Mouse (Mus musculus) limb, embryonic 10.5 days (tissue): ENCODE measurements around the gene Gpank1. TPM values are rescaled to one million over a fixed set of nuclear protein-coding genes. Genes with fewer than 3 reads are reported as not detected.
"Not testable (repeated sequence)": the region's sequence is repeated elsewhere in the genome, so short reads cannot be mapped to it uniquely, and the experiment has no call there.

Source experiments
- DNase-seq: peaks from one replicate; pipeline ENCODE4 v3.0.0-alpha.2; 2017; ENCODE audit warnings: low spot score
- H3K27ac ChIP-seq: fragments of 300-500 bp; sonication (generic); 2 replicates; pipeline ENCODE4 v1.5.1; 2016; ENCODE audit warnings: mild to moderate bottlenecking
- H3K27me3 ChIP-seq: fragments of 300-500 bp; sonication (generic); 2 replicates; pipeline ENCODE4 v1.6.1; 2016; ENCODE audit warnings: low read depth, mild to moderate bottlenecking; ENCODE audit not compliant: poor library complexity, severe bottlenecking
- H3K36me3 ChIP-seq: fragments of 300-500 bp; sonication (generic); 2 replicates; pipeline ENCODE4 v1.6.1; 2016; ENCODE audit warnings: mild to moderate bottlenecking, moderate library complexity
- H3K4me1 ChIP-seq: fragments of 300-500 bp; sonication (generic); 2 replicates; pipeline ENCODE4 v1.6.1; 2016
- H3K4me3 ChIP-seq: fragments of 300-500 bp; sonication (generic); 2 replicates; pipeline ENCODE4 v1.5.1; 2016; ENCODE audit warnings: mild to moderate bottlenecking, moderate library complexity
- H3K9me3 ChIP-seq: fragments of 300-500 bp; sonication (generic); replicated peaks from 2 replicates; pipeline ENCODE4 v1.6.1; 2016; ENCODE audit warnings: mild to moderate bottlenecking
- WGBS: fragments of 180-500 bp; shearing (Covaris S2); methylation state at CpG from one replicate; pipeline ENCODE4 v1.1.7; 2016; 5-methylcytosine and 5-hydroxymethylcytosine counted together
- polyA plus RNA-seq: library from polyadenylated mRNA; unstranded; fragments of >200 nt; fragmentation: Nextera tagmentation; extraction: Ambion mirVana; gene quantifications from 2 replicates; pipeline ENCODE4 v1.2.1, GENCODE M21; 2016

Gene Gpank1
- polyA plus RNA-seq, 1 experiment from 2014 or later, result 33.9 TPM

DNA sequence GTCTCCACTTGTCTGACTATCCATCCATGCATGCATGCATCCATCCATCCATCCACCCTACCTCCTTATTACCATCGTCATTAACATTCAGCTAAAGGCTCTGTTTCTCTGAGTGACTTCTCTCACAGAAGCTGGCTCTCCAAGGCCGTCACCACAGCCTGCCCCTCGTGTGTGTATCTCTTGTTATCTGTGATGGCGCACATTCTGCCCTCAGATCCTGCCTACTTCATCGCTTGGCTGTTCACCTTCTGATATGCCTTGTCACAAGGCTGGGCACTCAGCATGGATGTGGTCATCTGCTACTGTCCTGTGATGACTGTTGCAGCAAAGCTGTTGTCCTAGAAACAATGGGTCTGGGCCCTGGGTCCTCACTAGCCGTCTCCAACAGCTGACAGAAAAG lies 16.5 kb upstream of the Gpank1 start:
- Histone ChIP-seq H3K4me3 (no peak overlapping the region), H3K27me3 (no peaks in the 10 kb centered on the region), H3K36me3 (peaks cover 47% of the 10 kb centered on the region), H3K9me3 (no peaks in the 10 kb centered on the region), H3K4me1 (peaks cover 8% of the 10 kb centered on the region; the same call in 1 of the 2 replicates), H3K27ac (no peak overlapping the region)
- DNase-seq, result no peak
- WGBS, result 83% methylated on average over 6 of the region's 6 CpGs

DNA sequence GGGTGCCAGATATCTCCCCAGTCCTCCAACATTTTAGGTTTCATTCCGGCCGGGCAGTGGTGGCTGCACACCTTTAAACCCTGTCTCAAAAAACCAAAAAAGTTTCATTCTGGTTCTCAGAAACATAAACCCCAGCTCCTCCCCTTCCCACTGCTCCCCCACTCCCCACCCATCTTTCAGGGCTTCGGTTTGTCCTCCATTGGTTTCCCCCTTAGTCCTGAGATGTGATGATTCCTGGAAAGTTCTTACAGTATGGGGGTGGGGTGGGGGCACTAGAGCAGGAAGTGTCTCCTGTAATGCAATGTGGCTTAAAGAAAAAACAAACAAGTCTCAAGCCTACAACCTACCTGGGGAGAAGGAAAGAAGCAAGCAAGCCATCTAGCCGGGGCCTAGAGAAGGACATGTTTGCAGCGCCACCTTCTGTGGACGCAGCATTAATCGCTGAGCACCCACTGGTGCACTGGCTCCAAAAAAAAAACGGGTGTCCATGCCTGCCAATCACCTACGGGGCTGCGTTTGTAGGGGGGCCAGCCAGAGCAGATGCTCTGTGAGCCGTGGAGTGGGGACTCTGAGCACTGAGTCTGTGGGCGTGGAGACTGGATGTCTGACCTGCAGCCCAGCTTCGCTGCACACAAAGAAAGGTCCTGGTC lies 15.4 kb upstream of the Gpank1 start:
- Histone ChIP-seq H3K4me3 (peak overlapping the region; percentile 13; the same call in 1 of the 2 replicates), H3K9me3 (no peaks in the 10 kb centered on the region), H3K36me3 (peaks cover 35% of the 10 kb centered on the region), H3K4me1 (peaks cover 8% of the 10 kb centered on the region; the same call in 1 of the 2 replicates), H3K27me3 (no peaks in the 10 kb centered on the region), H3K27ac (no peak overlapping the region)
- DNase-seq, result peak; percentile 40
- WGBS, result 35% methylated on average over 13 of the region's 13 CpGs

DNA sequence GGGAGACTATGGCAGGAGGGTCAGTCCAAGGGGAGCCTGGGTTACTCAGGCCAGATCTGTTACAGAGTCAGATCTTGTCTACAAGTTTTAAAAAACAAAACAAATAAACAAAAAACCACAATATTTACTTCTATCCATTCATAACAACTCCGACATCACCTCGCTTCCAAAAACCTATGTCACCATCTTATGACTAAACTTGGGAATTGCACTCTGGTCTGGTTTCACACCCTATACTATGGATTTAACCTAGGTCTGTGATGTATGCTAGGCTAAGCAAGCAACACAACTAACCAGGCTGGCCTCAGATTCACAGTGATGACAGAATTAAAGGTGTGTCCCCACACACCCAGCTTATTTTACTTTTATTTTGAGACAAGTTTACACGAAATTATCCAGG lies 14.7 kb upstream of the Gpank1 start:
- no peak overlapping the region for H3K27ac ChIP-seq
- DNase-seq, result no peak
- H3K9me3 ChIP-seq, result no peaks in the 10 kb centered on the region
- H3K4me3 ChIP-seq, result no peak overlapping the region
- no peaks in the 10 kb centered on the region for H3K27me3 ChIP-seq
- H3K4me1 ChIP-seq, result peaks cover 8% of the 10 kb centered on the region; the same call in 1 of the 2 replicates
- WGBS, result 80% methylated on average over 3 of the region's 3 CpGs
- H3K36me3 ChIP-seq, result peaks cover 29% of the 10 kb centered on the region

DNA sequence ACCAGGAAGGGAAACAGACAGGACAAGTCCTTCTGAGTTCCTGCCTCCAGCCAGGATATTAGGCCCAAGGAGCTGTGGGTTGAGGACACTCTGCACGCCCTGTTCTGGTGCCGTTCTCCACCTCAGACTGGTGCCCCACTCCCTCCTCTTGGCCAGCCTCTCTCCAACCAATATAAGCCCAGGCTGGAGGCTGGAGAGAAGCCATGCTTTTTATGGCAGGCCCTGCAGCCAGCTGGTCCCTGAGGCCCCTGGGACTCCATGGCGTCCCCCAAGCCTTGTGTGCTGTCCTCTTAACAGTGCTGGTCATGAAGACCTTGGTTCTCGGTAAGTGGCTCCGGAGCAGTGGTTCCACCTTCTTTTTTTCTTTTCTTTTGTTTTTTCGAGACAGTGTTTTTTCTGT lies 13.2 kb upstream of the Gpank1 start, which contains the start of gene Ly6g5c:
Gene Ly6g5c (plus strand): TSS at position 183 of the 400 bp plus-strand sequence.
- H3K27me3 ChIP-seq, result no peaks in the 10 kb centered on the region
- H3K4me3 ChIP-seq, result no peak within 1 kb of the TSS
- no peak within 1 kb of the TSS for H3K27ac ChIP-seq
- 87% methylated on average over 6 of the region's 6 CpGs for WGBS
- no peak for DNase-seq
- peaks cover 13% of the 10 kb centered on the region for H3K36me3 ChIP-seq
- peaks cover 8% of the 10 kb centered on the region; the same call in 1 of the 2 replicates for H3K4me1 ChIP-seq
- H3K9me3 ChIP-seq, result no peaks in the 10 kb centered on the region

DNA sequence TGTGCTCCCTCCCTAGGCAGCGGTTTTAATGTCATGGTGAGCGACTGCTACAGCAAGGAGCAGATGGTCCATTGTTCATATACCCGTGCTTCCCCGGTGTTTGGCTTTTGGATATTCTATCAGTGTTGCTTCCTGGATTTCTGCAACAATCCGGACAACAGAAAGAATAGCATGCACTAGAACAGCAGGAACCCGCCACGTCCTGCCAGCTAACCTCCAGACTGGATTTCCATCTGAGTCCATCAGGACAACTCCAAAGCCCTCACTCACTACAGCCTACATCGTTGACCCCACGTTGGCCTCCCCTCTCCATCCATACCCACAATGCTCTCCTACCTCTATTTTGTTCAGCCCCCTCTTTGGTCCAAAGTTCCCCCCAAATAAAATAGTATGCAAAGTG lies 9.5 kb upstream of the Gpank1 start:
- Histone ChIP-seq H3K27ac (no peak overlapping the region), H3K4me3 (no peak overlapping the region), H3K36me3 (peaks cover 31% of the 10 kb centered on the region), H3K4me1 (no peaks in the 10 kb centered on the region), H3K9me3 (no peaks in the 10 kb centered on the region), H3K27me3 (no peaks in the 10 kb centered on the region)
- WGBS, result 89% methylated on average over 9 of the region's 9 CpGs
- DNase-seq, result no peak

DNA sequence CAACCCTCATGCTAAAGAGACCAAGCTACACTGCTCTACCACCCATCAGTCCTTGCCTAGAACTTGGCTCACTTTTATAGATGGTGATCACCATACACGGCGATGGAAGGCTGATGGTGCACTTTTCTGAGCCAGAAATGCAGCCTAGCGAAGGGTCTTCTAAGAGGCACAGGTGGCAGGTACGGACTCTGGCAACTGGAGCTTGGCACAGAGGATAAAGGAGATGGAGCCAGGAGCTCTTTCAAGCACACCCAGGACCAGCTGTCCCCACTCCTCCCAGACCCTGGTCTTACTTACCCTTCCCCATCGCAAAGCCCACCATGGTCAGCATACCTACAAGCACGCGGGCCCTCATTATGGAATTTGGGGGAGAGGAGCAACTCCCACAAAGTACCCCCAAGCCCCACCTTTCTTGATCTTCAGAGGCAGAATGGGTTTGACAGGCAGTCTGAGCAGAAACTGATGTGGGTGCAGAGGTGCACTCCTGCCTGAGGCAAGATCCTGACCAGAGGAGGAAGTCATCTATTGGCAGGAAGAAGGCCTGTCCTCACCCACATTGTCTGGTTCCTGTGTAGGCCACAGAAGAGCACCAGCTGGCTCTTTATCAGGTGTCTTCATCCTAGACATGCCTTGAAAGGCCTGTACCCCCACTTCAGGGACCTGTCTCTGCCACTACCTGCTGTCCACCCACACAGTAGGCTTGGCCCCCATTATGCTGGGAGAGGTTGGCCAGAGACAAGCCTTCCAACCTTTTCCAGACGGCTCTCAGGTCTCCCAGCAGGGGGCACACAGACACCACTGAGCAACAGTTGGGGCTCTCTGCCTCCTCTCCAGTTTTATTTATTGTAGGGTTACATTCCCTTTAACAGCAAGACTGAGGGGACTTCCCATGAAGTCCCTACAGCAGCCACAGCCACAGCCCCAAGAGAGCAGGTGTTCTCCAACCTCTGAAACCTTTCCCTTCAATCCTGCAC lies 5.9 kb upstream of the Gpank1 start, which contains the start of gene Ly6g5b:
Gene Ly6g5b (minus strand): TSS at position 383 of the 974 bp plus-strand sequence.
- DNase-seq, result no peak
- Histone ChIP-seq H3K27ac (no peak within 1 kb of the TSS), H3K27me3 (no peaks in the 10 kb centered on the region), H3K9me3 (no peaks in the 10 kb centered on the region), H3K36me3 (peaks cover 59% of the 10 kb centered on the region), H3K4me1 (peaks cover 9% of the 10 kb centered on the region), H3K4me3 (no peak within 1 kb of the TSS)
- WGBS, result 86% methylated on average over 8 of the region's 8 CpGs

DNA sequence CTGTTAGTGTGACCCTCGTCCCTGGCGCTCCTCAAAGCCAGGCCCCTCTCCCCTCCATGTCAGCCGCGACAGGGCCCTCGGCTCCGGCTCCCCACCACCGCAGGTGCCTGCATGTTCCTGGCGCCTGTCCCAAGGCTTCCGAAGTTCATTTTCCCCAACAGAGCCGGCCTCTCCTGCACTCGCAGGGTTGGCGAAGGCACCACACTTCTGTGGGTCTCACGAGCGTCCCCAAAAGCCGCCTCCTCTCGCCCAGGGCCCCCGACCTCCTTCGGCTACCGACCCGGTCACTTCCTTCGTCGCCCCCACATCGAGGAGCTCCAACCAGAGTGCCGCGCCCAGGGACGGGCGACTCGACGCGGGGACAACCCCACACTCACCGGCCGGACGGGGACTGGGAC lies 511 bp upstream of the Gpank1 start:
- Histone ChIP-seq H3K4me3 (peak overlapping the region; percentile 89), H3K9me3 (no peaks in the 10 kb centered on the region), H3K27ac (peak overlapping the region; percentile 90), H3K27me3 (no peaks in the 10 kb centered on the region), H3K36me3 (peaks cover 60% of the 10 kb centered on the region), H3K4me1 (peaks cover 29% of the 10 kb centered on the region)
- under 1% methylated on average over 33 of the region's 33 CpGs for WGBS
- peak; percentile 46 for DNase-seq

DNA sequence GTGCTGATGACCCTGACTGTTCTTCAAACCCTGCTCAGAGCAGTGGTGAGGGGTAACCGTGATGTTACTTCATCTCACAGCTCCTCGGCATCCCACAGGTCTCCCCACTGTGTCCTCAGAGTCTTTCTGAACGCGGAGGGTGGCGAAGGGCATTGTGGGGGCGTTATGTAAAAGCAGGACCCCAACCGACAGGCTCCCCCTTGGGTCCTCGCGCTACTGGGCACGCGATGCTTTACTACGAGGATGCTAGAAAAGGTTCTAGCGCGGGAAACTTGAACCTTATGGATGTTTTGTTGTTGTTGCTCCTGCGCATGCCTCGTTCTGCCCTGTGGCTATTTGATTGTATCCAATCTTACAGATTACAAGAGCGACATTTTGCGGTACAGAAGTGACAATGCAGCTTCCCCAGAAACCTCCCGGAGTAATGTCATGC lies 632 bp downstream of the Gpank1 start, which contains the start of gene Csnk2b:
Gene Csnk2b (minus strand): TSS at position 183 of the 433 bp plus-strand sequence.
- Histone ChIP-seq H3K36me3 (peaks cover 51% of the 10 kb centered on the region), H3K9me3 (no peaks in the 10 kb centered on the region), H3K4me3 (peak within 1 kb of the TSS; percentile 89), H3K27ac (peak within 1 kb of the TSS; percentile 90), H3K27me3 (no peaks in the 10 kb centered on the region), H3K4me1 (peaks cover 38% of the 10 kb centered on the region)
- 1% methylated on average over 19 of the region's 19 CpGs for WGBS
- DNase-seq, result peak; percentile 70

DNA sequence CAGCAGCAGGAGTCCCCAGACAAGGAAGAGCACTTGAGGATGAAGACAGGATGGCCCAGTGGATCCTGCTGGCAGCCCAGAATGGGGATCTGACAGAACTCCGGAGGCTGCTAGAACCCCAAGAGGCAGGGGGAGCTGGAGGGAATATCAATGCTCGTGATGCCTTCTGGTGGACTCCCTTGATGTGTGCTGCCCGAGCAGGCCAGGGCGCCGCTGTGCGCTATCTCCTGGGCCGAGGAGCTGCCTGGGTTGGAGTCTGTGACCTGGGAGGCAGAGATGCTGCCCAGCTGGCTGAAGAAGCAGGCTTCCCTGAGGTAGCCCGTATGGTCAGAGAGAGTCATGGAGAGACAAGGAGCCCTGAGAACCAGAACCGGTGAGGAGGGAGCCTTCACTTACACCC lies 2.0 kb downstream of the Gpank1 start:
- WGBS, result 92% methylated on average over 9 of the region's 9 CpGs
- not testable (repeated sequence) for H3K9me3 ChIP-seq, H3K27ac ChIP-seq, H3K4me3 ChIP-seq, DNase-seq, H3K27me3 ChIP-seq
- Histone ChIP-seq H3K36me3 (peaks cover 48% of the 10 kb centered on the region), H3K4me1 (peaks cover 49% of the 10 kb centered on the region)

DNA sequence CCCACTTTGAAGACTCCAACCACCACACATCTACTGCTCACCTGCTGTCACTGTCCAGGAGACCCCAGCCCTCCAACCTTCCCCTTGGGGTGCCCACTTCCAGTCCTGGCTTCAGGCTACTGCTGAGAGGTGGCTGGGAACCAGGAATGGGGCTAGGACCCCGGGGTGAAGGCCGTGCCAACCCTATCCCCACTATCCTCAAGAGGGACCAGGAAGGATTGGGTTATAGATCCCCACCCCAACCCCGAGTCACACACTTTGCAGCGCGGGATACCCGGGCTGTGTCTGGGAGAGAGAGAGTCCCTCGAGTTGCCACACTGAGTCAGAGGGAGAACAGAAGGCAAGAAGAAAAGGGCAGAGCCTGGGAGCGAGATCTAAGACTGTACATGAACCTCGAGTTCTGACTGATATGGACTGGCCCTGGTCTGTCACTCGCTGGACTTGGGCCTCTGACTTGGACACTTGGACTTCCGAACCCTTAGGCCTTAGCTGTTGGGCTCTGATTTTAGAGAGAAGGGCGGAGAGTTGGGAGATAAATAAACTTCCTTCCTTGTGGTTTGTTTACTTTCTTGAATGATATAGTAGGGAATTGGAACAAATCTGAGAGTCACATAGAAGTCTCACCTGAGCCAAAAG lies 3.1 kb downstream of the Gpank1 start:
- 0 out of 2 replicates have a peak overlapping the region, but pooled peaks have one; percentile 1 for H3K4me3 ChIP-seq
- peaks cover 45% of the 10 kb centered on the region for H3K36me3 ChIP-seq
- not testable (repeated sequence) for H3K9me3 ChIP-seq, DNase-seq, H3K27ac ChIP-seq, H3K27me3 ChIP-seq
- WGBS, result 92% methylated on average over 12 of the region's 12 CpGs
- H3K4me1 ChIP-seq, result peaks cover 57% of the 10 kb centered on the region

DNA sequence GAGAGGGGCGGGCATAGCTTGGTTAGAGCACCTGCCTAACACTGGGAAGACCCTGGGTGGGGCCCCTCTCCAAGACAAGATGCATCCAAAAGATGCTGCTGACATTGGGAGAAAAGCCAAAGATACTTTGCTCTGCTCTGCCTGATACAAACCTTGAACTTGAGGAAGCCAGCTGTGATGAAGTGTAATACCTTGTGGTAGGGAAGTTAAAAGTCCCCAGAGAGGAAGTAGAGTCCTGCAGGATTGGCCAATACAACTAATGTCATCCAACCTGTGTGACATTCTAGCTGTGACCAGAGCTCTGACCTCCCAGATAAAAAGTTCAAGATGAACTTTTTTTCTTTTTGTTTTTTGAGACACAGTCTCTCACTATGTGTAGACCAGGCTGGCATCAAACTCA lies 3.8 kb downstream of the Gpank1 start:
- H3K36me3 ChIP-seq, result peaks cover 39% of the 10 kb centered on the region

DNA sequence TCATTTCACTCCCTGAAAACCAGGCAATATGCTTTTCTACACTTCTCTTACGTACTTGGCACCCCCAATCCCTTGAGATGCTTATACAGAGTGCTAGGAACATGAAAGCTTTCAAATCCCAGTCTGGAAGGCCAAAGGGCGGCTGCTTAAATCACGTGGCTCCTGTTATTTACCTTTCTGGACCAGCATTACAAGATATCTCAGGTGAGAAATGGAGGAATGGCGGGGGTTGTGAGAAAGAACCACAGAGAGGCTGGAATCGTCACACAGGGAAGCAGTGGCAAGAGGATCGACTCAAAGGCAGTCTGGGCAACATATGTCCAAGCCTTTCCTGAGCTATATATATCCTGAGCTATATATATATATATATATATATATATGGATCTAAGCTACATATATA lies 4.3 kb downstream of the Gpank1 start:
- peaks cover 41% of the 10 kb centered on the region for H3K36me3 ChIP-seq
- no peaks in the 10 kb centered on the region for H3K27me3 ChIP-seq
- peaks cover 45% of the 10 kb centered on the region for H3K4me1 ChIP-seq
- DNase-seq, result no peak
- H3K9me3 ChIP-seq, result no peaks in the 10 kb centered on the region
- 0 out of 2 replicates have a peak overlapping the region, but pooled peaks have one; percentile 54 for H3K27ac ChIP-seq
- WGBS, result 37% methylated on average over 6 of the region's 6 CpGs
- peak overlapping the region; percentile 64 for H3K4me3 ChIP-seq

More for the DNA sequence above, 3.8 kb downstream of the Gpank1 start:
- Histone ChIP-seq H3K27ac (no peak overlapping the region), H3K27me3 (no peaks in the 10 kb centered on the region), H3K9me3 (no peaks in the 10 kb centered on the region), H3K4me3 (0 out of 2 replicates have a peak overlapping the region, but pooled peaks have one; percentile 1), H3K4me1 (peaks cover 50% of the 10 kb centered on the region)
- no peak for DNase-seq
- 93% methylated on average over 1 of the region's 1 CpGs for WGBS
